ENCODE assay signal across 9 mouse cellular contexts in genomic region chr13:59092858-59093154, GRCm38 (mm10).
A peak's percentile ranks its signal among the peaks of the same experiment; 100 is the strongest.
DNase-seq lines count a peak whose midpoint lies in the region; ATAC-seq and TF ChIP-seq lines count a peak whose summit lies in the region.
"Had no signal": no experiment of that assay in that cellular context is flagged by ENCODE, and none has a peak within 500 bp of the region (broad histone marks: within the 10 kb centered on the region; RNA-seq: fewer than 3 reads in every experiment).

No protein-coding gene starts in this region.

- H3K4me3 ChIP-seq in forebrain, embryonic 10.5 days: peak overlapping the region; percentile 14; the same call in 1 of the 2 replicates
- no peak overlapping the region for H3K4me3 ChIP-seq in midbrain, postnatal 0 days (ENCODE audit: low read depth, low read length)
- no peak overlapping the region for H3K4me3 ChIP-seq in liver, postnatal 0 days (ENCODE audit: low read depth, low read length)
- H3K4me3 ChIP-seq: liver, embryonic 15.5 days had no signal

- H3K9me3 ChIP-seq in forebrain, embryonic 10.5 days: no peaks in the 10 kb centered on the region
- no peaks in the 10 kb centered on the region for H3K9me3 ChIP-seq in midbrain, postnatal 0 days (ENCODE audit: low read length)
- H3K9me3 ChIP-seq in liver, postnatal 0 days (ENCODE audit: low read length): no peaks in the 10 kb centered on the region
- H3K9me3 ChIP-seq: liver, embryonic 15.5 days had no signal

- no peak for TF ChIP-seq EP300 in liver, postnatal 0 days (IDR thresholded peaks at IDR 0.05; ENCODE audit: low read depth)

- TF ChIP-seq CTCF in midbrain, postnatal 0 days (IDR thresholded peaks at IDR 0.05): no peak
- no peak for TF ChIP-seq CTCF in liver, postnatal 0 days (IDR thresholded peaks at IDR 0.05; ENCODE audit: low read depth)

- no peaks in the 10 kb centered on the region for H3K36me3 ChIP-seq in forebrain, embryonic 10.5 days (replicated peaks)
- H3K36me3 ChIP-seq in midbrain, postnatal 0 days (ENCODE audit: insufficient read depth, low read length): no peaks in the 10 kb centered on the region
- no peaks in the 10 kb centered on the region for H3K36me3 ChIP-seq in liver, postnatal 0 days (replicated peaks; ENCODE audit: insufficient read depth, low read length)
- H3K36me3 ChIP-seq: liver, embryonic 15.5 days had no signal

- peaks cover 59% of the 10 kb centered on the region for H3K4me1 ChIP-seq in forebrain, embryonic 10.5 days
- peaks cover 27% of the 10 kb centered on the region for H3K4me1 ChIP-seq in midbrain, postnatal 0 days (ENCODE audit: insufficient read depth, low read length)
- H3K4me1 ChIP-seq in liver, postnatal 0 days (ENCODE audit: insufficient read depth): no peaks in the 10 kb centered on the region
- H3K4me1 ChIP-seq: liver, embryonic 15.5 days had no signal

- DNase-seq in cerebellum, postnatal 10 days: peak; percentile 82 to 89
- peak; percentile 87 for DNase-seq in forebrain, embryonic 10.5 days (ENCODE audit: extremely low spot score, low spot score)
- DNase-seq in layer of hippocampus, postnatal 10 days (ENCODE audit: low spot score in 2 of 2): peak; percentile 81 to 84
- DNase-seq in midbrain, postnatal 0 days (ENCODE audit: low spot score): peak; percentile 97
- DNase-seq in liver, postnatal 0 days: no peak
- DNase-seq in urinary bladder, adult 18-20 months (ENCODE audit: low spot score in 2 of 2): no peak
- no peak for DNase-seq in testis, postnatal 10 days (ENCODE audit: low spot score)
- DNase-seq in Muller cell, postnatal 12 days (ENCODE audit: inconsistent ontology term): no peak

- peaks cover 72% of the 10 kb centered on the region for H3K27me3 ChIP-seq in forebrain, embryonic 10.5 days (ENCODE audit: poor library complexity, severe bottlenecking)
- H3K27me3 ChIP-seq in midbrain, postnatal 0 days (ENCODE audit: insufficient read depth, low read length): no peaks in the 10 kb centered on the region
- H3K27me3 ChIP-seq in liver, postnatal 0 days (ENCODE audit: insufficient read depth, low read length): no peaks in the 10 kb centered on the region
- H3K27me3 ChIP-seq: liver, embryonic 15.5 days had no signal

- 2% methylated on average over 4 of the region's 4 CpGs for WGBS in forebrain, embryonic 10.5 days
- WGBS in midbrain, postnatal 0 days: 1% methylated on average over 4 of the region's 4 CpGs
- 32% methylated on average over 4 of the region's 4 CpGs for WGBS in liver, postnatal 0 days (ENCODE audit: insufficient replicate concordance)

- ATAC-seq in midbrain, postnatal 0 days (ENCODE audit: low FRiP score): peak; percentile 91
- ATAC-seq in liver, postnatal 0 days: no peak

- peak overlapping the region; percentile 84 for H3K27ac ChIP-seq in forebrain, embryonic 10.5 days
- peak overlapping the region; percentile 92 for H3K27ac ChIP-seq in midbrain, postnatal 0 days (ENCODE audit: low read depth, low read length)
- H3K27ac ChIP-seq in liver, postnatal 0 days (ENCODE audit: low read depth): no peak overlapping the region
- H3K27ac ChIP-seq: liver, embryonic 15.5 days had no signal

- H3K9ac ChIP-seq in midbrain, postnatal 0 days (replicated peaks; ENCODE audit: low read length, poor library complexity, severe bottlenecking): peak overlapping the region; percentile 46; the same call in 1 of the 2 replicates
- H3K9ac ChIP-seq in liver, postnatal 0 days (replicated peaks): no peak overlapping the region
- H3K9ac ChIP-seq: liver, embryonic 15.5 days had no signal

- no peak overlapping the region for H3K4me2 ChIP-seq in midbrain, postnatal 0 days (ENCODE audit: low read depth, low read length, poor library complexity, severe bottlenecking)
- no peak overlapping the region for H3K4me2 ChIP-seq in liver, postnatal 0 days (ENCODE audit: low read depth, low read length)
- H3K4me2 ChIP-seq: liver, embryonic 15.5 days had no signal

Comparison
In these comparisons a context has a peak if more than half of its experiments do, and no peak if none do; other contexts are left out.
1. DNase-seq: peak in cerebellum, postnatal 10 days (2 of 2), forebrain, embryonic 10.5 days (single experiment), layer of hippocampus, postnatal 10 days (2 of 2) and midbrain, postnatal 0 days (single experiment); none in liver, postnatal 0 days (single experiment), urinary bladder, adult 18-20 months (0 of 2), testis, postnatal 10 days (single experiment) and Muller cell, postnatal 12 days (single experiment).